Mouse (Mus musculus) layer of hippocampus, postnatal 14 days (tissue): Measurements from ENCODE around the gene Slit3. TPM values are rescaled to one million over a fixed set of nuclear protein-coding genes. Genes with fewer than 3 reads are reported as not detected.

Experiments
- DNase-seq, 2 experiments: peaks; one replicate each; pipeline ENCODE4 v3.0.0; 2021 to 2022; ENCODE audit warnings: low spot score in 2 of 2, mixed read lengths in 1 of 2
- total RNA-seq, 2 experiments: library from RNA; stranded (reverse); gene quantifications; 2 replicates each; pipeline ENCODE4 v1.2.3; 2021

The Slit3 gene
- total RNA-seq, 2 experiments from 2014 or later: 109 to 110 TPM

GRCm38 (mm10) chr11:35505316-35505715 is 384.3 kb downstream of the Slit3 start:
- DNase-seq: no peak

- DNase-seq: no peak
Measured at GRCm38 (mm10) chr11:35505817-35506216, 384.8 kb downstream of the Slit3 start.

GRCm38 (mm10) chr11:35507781-35508390 is 386.9 kb downstream of the Slit3 start:
- DNase-seq: no peak

GRCm38 (mm10) chr11:35512686-35513085 is 391.7 kb downstream of the Slit3 start:
- DNase-seq: no peak

- DNase-seq: peak in 1 of 2 experiments; percentile 40
Measured at GRCm38 (mm10) chr11:35513343-35513742, 392.3 kb downstream of the Slit3 start.

- DNase-seq: no peak
Measured at GRCm38 (mm10) chr11:35522802-35523452, 401.9 kb downstream of the Slit3 start.

- DNase-seq: no peak
Measured at GRCm38 (mm10) chr11:35523773-35524172, 402.7 kb downstream of the Slit3 start.

- no peak for DNase-seq
Measured at GRCm38 (mm10) chr11:35526219-35526762, 405.3 kb downstream of the Slit3 start.

GRCm38 (mm10) chr11:35527816-35528462 is 406.9 kb downstream of the Slit3 start:
- peak in 1 of 2 experiments; percentile 40 for DNase-seq

- DNase-seq: no peak
Measured at GRCm38 (mm10) chr11:35535027-35535426, 414.0 kb downstream of the Slit3 start.

GRCm38 (mm10) chr11:35537128-35538088 is 416.4 kb downstream of the Slit3 start:
- no peak for DNase-seq

- no peak for DNase-seq
Measured at GRCm38 (mm10) chr11:35542731-35543130, 421.7 kb downstream of the Slit3 start.

GRCm38 (mm10) chr11:35544112-35545064 is 423.4 kb downstream of the Slit3 start:
- peak in 1 of 2 experiments; percentile 20 for DNase-seq

- no peak for DNase-seq
Measured at GRCm38 (mm10) chr11:35546081-35546822, 425.2 kb downstream of the Slit3 start.

GRCm38 (mm10) chr11:35550036-35550435 is 429.0 kb downstream of the Slit3 start:
- no peak for DNase-seq

GRCm38 (mm10) chr11:35556192-35556591 is 435.2 kb downstream of the Slit3 start:
- no peak for DNase-seq

- no peak for DNase-seq
Measured at GRCm38 (mm10) chr11:35557476-35557875, 436.5 kb downstream of the Slit3 start.

GRCm38 (mm10) chr11:35558311-35558710 is 437.3 kb downstream of the Slit3 start:
- DNase-seq: no peak

GRCm38 (mm10) chr11:35559386-35559785 is 438.4 kb downstream of the Slit3 start:
- DNase-seq: no peak
